Mouse (Mus musculus): ENCODE results near the gene Slit2. TPM values are rescaled to one million over a fixed set of nuclear protein-coding genes. Genes with fewer than 3 reads are reported as not detected.

The Slit2 gene
- total RNA-seq (2015; ENCODE audit: low replicate concordance) (not detected in 2 replicates), total RNA-seq (2017; ENCODE audit: low replicate concordance) (not detected in 2 replicates)

- ATAC-seq (replicated peaks; ENCODE audit: low FRiP score, poor library complexity, severe bottlenecking), result no peak
Measured at GRCm38 (mm10) chr5:47982941-47983701, at the start of gene Slit2. TSS of gene Slit2 (plus strand) at chr5:47983138.

- ATAC-seq (replicated peaks; ENCODE audit: low FRiP score, poor library complexity, severe bottlenecking), result no peak
Measured at GRCm38 (mm10) chr5:47938586-47939372, 44.2 kb upstream of the Slit2 start.

GRCm38 (mm10) chr5:47956451-47956850, 26.5 kb upstream of the Slit2 start:
- no peak for ATAC-seq (replicated peaks; ENCODE audit: low FRiP score, poor library complexity, severe bottlenecking)

- no peak for ATAC-seq (replicated peaks; ENCODE audit: low FRiP score, poor library complexity, severe bottlenecking)
Measured at GRCm38 (mm10) chr5:47975795-47976194, 7.1 kb upstream of the Slit2 start.

GRCm38 (mm10) chr5:47979371-47979770, 3.6 kb upstream of the Slit2 start:
- no peak for ATAC-seq (replicated peaks; ENCODE audit: low FRiP score, poor library complexity, severe bottlenecking)

- no peak for ATAC-seq (replicated peaks; ENCODE audit: low FRiP score, poor library complexity, severe bottlenecking)
Measured at GRCm38 (mm10) chr5:47980459-47980858, 2.5 kb upstream of the Slit2 start.

GRCm38 (mm10) chr5:47981951-47982350, 987 bp upstream of the Slit2 start:
- no peak for ATAC-seq (replicated peaks; ENCODE audit: low FRiP score, poor library complexity, severe bottlenecking)

- ATAC-seq (replicated peaks; ENCODE audit: low FRiP score, poor library complexity, severe bottlenecking), result no peak
Measured at GRCm38 (mm10) chr5:47983746-47984583, 1.0 kb downstream of the Slit2 start.

GRCm38 (mm10) chr5:47984584-47985197, 1.8 kb downstream of the Slit2 start:
- no peak for ATAC-seq (replicated peaks; ENCODE audit: low FRiP score, poor library complexity, severe bottlenecking)

- ATAC-seq (replicated peaks; ENCODE audit: low FRiP score, poor library complexity, severe bottlenecking), result no peak
Measured at GRCm38 (mm10) chr5:47985198-47985631, 2.3 kb downstream of the Slit2 start.

GRCm38 (mm10) chr5:47985901-47986670, 3.1 kb downstream of the Slit2 start:
- no peak for ATAC-seq (replicated peaks; ENCODE audit: low FRiP score, poor library complexity, severe bottlenecking)

- no peak for ATAC-seq (replicated peaks; ENCODE audit: low FRiP score, poor library complexity, severe bottlenecking)
Measured at GRCm38 (mm10) chr5:47990926-47991325, 8.0 kb downstream of the Slit2 start.

GRCm38 (mm10) chr5:48003708-48004415, 20.9 kb downstream of the Slit2 start:
- no peak for ATAC-seq (replicated peaks; ENCODE audit: low FRiP score, poor library complexity, severe bottlenecking)

GRCm38 (mm10) chr5:48005533-48005932, 22.6 kb downstream of the Slit2 start:
- no peak for ATAC-seq (replicated peaks; ENCODE audit: low FRiP score, poor library complexity, severe bottlenecking)

GRCm38 (mm10) chr5:48006059-48006458, 23.1 kb downstream of the Slit2 start:
- ATAC-seq (replicated peaks; ENCODE audit: low FRiP score, poor library complexity, severe bottlenecking), result no peak

- ATAC-seq (replicated peaks; ENCODE audit: low FRiP score, poor library complexity, severe bottlenecking), result no peak
Measured at GRCm38 (mm10) chr5:48023441-48023840, 40.5 kb downstream of the Slit2 start.

GRCm38 (mm10) chr5:48034875-48035274, 51.9 kb downstream of the Slit2 start:
- ATAC-seq (replicated peaks; ENCODE audit: low FRiP score, poor library complexity, severe bottlenecking), result no peak

- ATAC-seq (replicated peaks; ENCODE audit: low FRiP score, poor library complexity, severe bottlenecking), result no peak
Measured at GRCm38 (mm10) chr5:48038033-48038432, 55.1 kb downstream of the Slit2 start.
